Mouse (Mus musculus) ES-E14 (cell line): ENCODE results near the gene Gstp1. TPM values are rescaled to one million over a fixed set of nuclear protein-coding genes. Genes with fewer than 3 reads are reported as not detected.
"Not testable (repeated sequence)": the region's sequence is repeated elsewhere in the genome, so short reads cannot be mapped to it uniquely, and the experiment has no call there.

Experiments
- DNase-seq: peaks from one replicate; pipeline ENCODE4 v3.0.0-alpha.2; 2013; ENCODE audit warnings: low read depth, low spot score
- H3K27ac ChIP-seq: 2 replicates; pipeline ENCODE4 v1.5.1; 2012; ENCODE audit warnings: low read depth, mild to moderate bottlenecking, low read length, moderate library complexity, mixed read lengths; ENCODE audit not compliant: poor library complexity, insufficient read depth, severe bottlenecking
- H3K36me3 ChIP-seq: 2 replicates; pipeline ENCODE4 v1.6.1; 2012; ENCODE audit warnings: mild to moderate bottlenecking, low read length, moderate library complexity, mixed read lengths; ENCODE audit not compliant: control insufficient read depth, poor library complexity, insufficient read depth, severe bottlenecking
- H3K4me1 ChIP-seq, 2 experiments: fragments of 150-350 bp in 1 of 2; sonication (generic) in 1 of 2; 2 replicates each; pipeline ENCODE4 v1.6.1; 2012; ENCODE audit warnings: low read length in 2 of 2, mild to moderate bottlenecking in 1 of 2, mixed read lengths in 1 of 2; ENCODE audit not compliant: control insufficient read depth in 2 of 2, insufficient read depth in 2 of 2, poor library complexity in 1 of 2
- H3K4me3 ChIP-seq, 2 experiments: fragments of 150-350 bp in 1 of 2; sonication (generic) in 1 of 2; 2 replicates each; pipeline ENCODE4 v1.5.1; 2012; ENCODE audit warnings: low read length in 2 of 2, low read depth in 1 of 2, mild to moderate bottlenecking in 1 of 2, mixed read lengths in 1 of 2; ENCODE audit not compliant: insufficient read depth in 1 of 2, poor library complexity in 1 of 2, severe bottlenecking in 1 of 2
- H3K9ac ChIP-seq: 2 replicates; pipeline ENCODE4 v1.6.1; 2012; ENCODE audit warnings: low read depth, mild to moderate bottlenecking, low read length, mixed read lengths; ENCODE audit not compliant: poor library complexity, insufficient read depth, severe bottlenecking
- H3K9me3 ChIP-seq: fragments of 150-350 bp; sonication (generic); 2 replicates; pipeline ENCODE4 v1.6.1; 2012; ENCODE audit warnings: low read depth, mild to moderate bottlenecking, low read length; ENCODE audit not compliant: control insufficient read depth, insufficient read depth
- CHD2 ChIP-seq: IDR thresholded peaks from 2 replicates; pipeline ENCODE4 v1.6.1; 2014; ENCODE audit warnings: mild to moderate bottlenecking, low read depth, low read length, inconsistent platforms
- HCFC1 ChIP-seq: IDR thresholded peaks from 2 replicates; pipeline ENCODE4 v1.6.1; 2012; ENCODE audit warnings: low read length, inconsistent platforms, borderline replicate concordance; ENCODE audit not compliant: insufficient read depth
- MAFK ChIP-seq: IDR thresholded peaks from 2 replicates; pipeline ENCODE4 v1.6.1; 2014; ENCODE audit warnings: mild to moderate bottlenecking, low read depth, low read length, inconsistent platforms; ENCODE audit not compliant: insufficient read depth
- ZC3H11A ChIP-seq: IDR thresholded peaks from 2 replicates; pipeline ENCODE4 v1.6.1; 2012; ENCODE audit warnings: low read depth, mild to moderate bottlenecking, inconsistent platforms, low read length, borderline replicate concordance
- ZNF384 ChIP-seq: IDR thresholded peaks from 2 replicates; pipeline ENCODE4 v1.6.1; 2012; ENCODE audit warnings: low read depth, low read length, inconsistent platforms
- in situ Hi-C, 2 experiments: fragments of 600-800 bp; cut with MboI; formaldehyde crosslinking; loops; one replicate each; pipeline ENCODE4 v1.15.1; 2025; ENCODE audit warnings: low sequenced_read_pairs in 2 of 2, inconsistent platforms in 1 of 2; ENCODE audit not compliant: unreplicated experiment in 2 of 2
- total RNA-seq: library from RNA; depleted of rRNA; stranded (reverse); fragments of 300-350 nt; gene quantifications from 2 replicates; pipeline ENCODE4 v1.2.3, GENCODE M21; 2012

Gene Gstp1
- total RNA-seq, 1 experiment = 146 TPM

GRCm38 (mm10) chr19:4070311-4070710, 32.5 kb upstream of the Gstp1 start:
- no peak for DNase-seq
- H3K9ac ChIP-seq = no peak overlapping the region
- no peaks in the 10 kb centered on the region for H3K36me3 ChIP-seq
- in situ Hi-C loops = no loop called here
- peak overlapping the region in 1 of 2 experiments; percentile 22; a peak in 1 of 4 replicates for H3K4me3 ChIP-seq
- no peak overlapping the region for H3K27ac ChIP-seq
- no peaks in the 10 kb centered on the region for H3K9me3 ChIP-seq
- TF ChIP-seq MAFK = no peak
- H3K4me1 ChIP-seq = 0 out of 4 replicates have a peak, but pooled peaks cover 0 to 5% of the 10 kb centered on the region in 2 experiments

GRCm38 (mm10) chr19:4068717-4069410, 31.1 kb upstream of the Gstp1 start:
- no peak overlapping the region for H3K27ac ChIP-seq
- TF ChIP-seq HCFC1 = no peak
- TF ChIP-seq ZNF384 = no peak
- no peak for TF ChIP-seq ZC3H11A
- no peak for TF ChIP-seq MAFK
- no peak for TF ChIP-seq CHD2
- H3K4me1 ChIP-seq = 0 out of 4 replicates have a peak, but pooled peaks cover 0 to 5% of the 10 kb centered on the region in 2 experiments
- H3K9ac ChIP-seq = no peak overlapping the region
- in situ Hi-C loops = no loop called here
- H3K4me3 ChIP-seq = no peak overlapping the region
- no peaks in the 10 kb centered on the region for H3K9me3 ChIP-seq
- H3K36me3 ChIP-seq = no peaks in the 10 kb centered on the region
- no peak for DNase-seq

DNA sequence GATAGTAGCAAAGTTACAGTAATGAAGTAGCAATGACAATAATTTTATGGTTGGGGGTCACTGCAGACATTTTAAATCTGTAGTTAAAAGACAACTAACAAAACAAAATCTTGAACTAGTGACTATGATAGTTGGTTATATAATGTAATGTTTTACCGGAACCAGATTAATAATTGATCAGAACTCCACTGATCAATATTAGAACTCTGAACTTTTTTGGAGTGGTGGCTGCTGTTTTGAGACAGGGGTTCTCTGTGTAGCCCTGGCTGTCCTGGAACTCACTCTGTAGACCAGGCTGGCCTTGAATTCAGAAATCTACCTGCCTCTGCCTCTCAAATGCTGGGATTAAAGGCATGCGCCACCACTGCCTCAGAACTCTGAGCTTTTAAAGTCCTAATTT, 30.5 kb upstream of the Gstp1 start:
- H3K27ac ChIP-seq, H3K9ac ChIP-seq, H3K4me1 ChIP-seq, H3K9me3 ChIP-seq, in situ Hi-C loops, H3K4me3 ChIP-seq, DNase-seq, H3K36me3 ChIP-seq: not testable (repeated sequence)

- in situ Hi-C loops = no loop called here
- no peak for DNase-seq
- no peak overlapping the region for H3K4me3 ChIP-seq
- no peak overlapping the region for H3K27ac ChIP-seq
- H3K4me1 ChIP-seq = 0 out of 4 replicates have a peak, but pooled peaks cover 0 to 5% of the 10 kb centered on the region in 2 experiments
- TF ChIP-seq HCFC1 (no peak), CHD2 (no peak), MAFK (no peak), ZNF384 (no peak), ZC3H11A (no peak)
- H3K9me3 ChIP-seq = no peaks in the 10 kb centered on the region
- no peak overlapping the region for H3K9ac ChIP-seq
- no peaks in the 10 kb centered on the region for H3K36me3 ChIP-seq
Measured at GRCm38 (mm10) chr19:4066877-4067276, 29.1 kb upstream of the Gstp1 start.

DNA sequence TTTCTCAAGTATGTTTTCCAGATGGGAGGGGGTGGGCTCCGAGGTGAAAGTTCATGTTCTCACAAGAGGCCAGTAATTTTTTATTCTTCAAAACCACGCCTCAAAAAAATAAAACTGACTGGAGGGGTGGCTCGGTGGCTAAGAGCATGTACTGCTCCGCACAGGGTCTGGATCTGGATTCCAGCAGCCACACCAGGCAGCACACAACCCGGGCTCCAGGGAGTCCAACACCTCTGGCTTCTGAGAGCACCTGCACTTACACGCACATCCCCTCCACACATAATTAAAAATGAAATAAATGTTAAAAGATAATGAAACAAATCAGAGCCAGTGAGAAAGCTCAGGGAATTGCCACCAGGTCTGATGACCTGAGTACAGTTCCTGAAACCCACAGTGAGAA, 28.5 kb upstream of the Gstp1 start:
- DNase-seq = no peak
- H3K36me3 ChIP-seq = no peaks in the 10 kb centered on the region
- H3K9me3 ChIP-seq = no peaks in the 10 kb centered on the region
- 0 out of 4 replicates have a peak, but pooled peaks cover 0 to 5% of the 10 kb centered on the region in 2 experiments for H3K4me1 ChIP-seq
- no peak overlapping the region for H3K4me3 ChIP-seq
- no peak overlapping the region for H3K9ac ChIP-seq
- no peak overlapping the region for H3K27ac ChIP-seq
- no peak for TF ChIP-seq ZNF384
- TF ChIP-seq ZC3H11A = no peak
- TF ChIP-seq CHD2 = no peak
- no peak for TF ChIP-seq HCFC1
- no peak for TF ChIP-seq MAFK
- in situ Hi-C loops = no loop called here

GRCm38 (mm10) chr19:4064501-4064900, 26.7 kb upstream of the Gstp1 start:
- in situ Hi-C loops, DNase-seq, H3K9me3 ChIP-seq, H3K36me3 ChIP-seq, H3K4me1 ChIP-seq, H3K27ac ChIP-seq, H3K4me3 ChIP-seq, H3K9ac ChIP-seq: not testable (repeated sequence)

DNA sequence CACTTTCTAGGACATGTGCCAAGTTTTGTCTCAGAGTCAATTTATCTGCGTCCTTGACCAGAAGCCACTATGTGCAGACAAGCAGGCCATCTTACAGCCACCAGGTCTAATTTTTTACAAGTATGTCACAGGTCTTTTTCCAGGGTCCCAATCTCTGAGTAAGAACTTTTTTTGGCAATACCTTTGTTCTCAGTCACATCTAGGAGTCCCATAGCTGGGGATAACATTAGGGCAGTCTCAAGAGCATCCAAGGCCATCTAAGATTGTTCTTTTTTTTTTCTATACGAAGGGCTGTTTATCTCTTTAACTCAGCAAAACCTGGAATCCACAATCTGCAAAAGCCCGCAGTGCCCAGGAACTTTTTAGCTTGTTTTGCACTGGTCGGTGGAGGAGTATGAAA, 25.6 kb upstream of the Gstp1 start:
- H3K27ac ChIP-seq, DNase-seq, H3K9ac ChIP-seq, H3K9me3 ChIP-seq, H3K36me3 ChIP-seq, H3K4me3 ChIP-seq, in situ Hi-C loops: not testable (repeated sequence)
- H3K4me1 ChIP-seq = peaks cover 7 to 12% of the 10 kb centered on the region in 2 experiments; a peak in 3 of 4 replicates
